Mouse (Mus musculus) ES-E14 (cell line): Measurements from ENCODE around the gene Ly9. TPM values are rescaled to one million over a fixed set of nuclear protein-coding genes. Genes with fewer than 3 reads are reported as not detected.

Experiments
- DNase-seq: peaks from one replicate; pipeline ENCODE4 v3.0.0-alpha.2; 2013; ENCODE audit warnings: low read depth, low spot score
- H3K27ac ChIP-seq: 2 replicates; pipeline ENCODE4 v1.5.1; 2012; ENCODE audit warnings: low read depth, mild to moderate bottlenecking, low read length, moderate library complexity, mixed read lengths; ENCODE audit not compliant: poor library complexity, insufficient read depth, severe bottlenecking
- H3K36me3 ChIP-seq: 2 replicates; pipeline ENCODE4 v1.6.1; 2012; ENCODE audit warnings: mild to moderate bottlenecking, low read length, moderate library complexity, mixed read lengths; ENCODE audit not compliant: control insufficient read depth, poor library complexity, insufficient read depth, severe bottlenecking
- H3K4me1 ChIP-seq, 2 experiments: fragments of 150-350 bp in 1 of 2; sonication (generic) in 1 of 2; 2 replicates each; pipeline ENCODE4 v1.6.1; 2012; ENCODE audit warnings: low read length in 2 of 2, mild to moderate bottlenecking in 1 of 2, mixed read lengths in 1 of 2; ENCODE audit not compliant: control insufficient read depth in 2 of 2, insufficient read depth in 2 of 2, poor library complexity in 1 of 2
- H3K4me3 ChIP-seq, 2 experiments: fragments of 150-350 bp in 1 of 2; sonication (generic) in 1 of 2; 2 replicates each; pipeline ENCODE4 v1.5.1; 2012; ENCODE audit warnings: low read length in 2 of 2, low read depth in 1 of 2, mild to moderate bottlenecking in 1 of 2, mixed read lengths in 1 of 2; ENCODE audit not compliant: insufficient read depth in 1 of 2, poor library complexity in 1 of 2, severe bottlenecking in 1 of 2
- H3K9ac ChIP-seq: 2 replicates; pipeline ENCODE4 v1.6.1; 2012; ENCODE audit warnings: low read depth, mild to moderate bottlenecking, low read length, mixed read lengths; ENCODE audit not compliant: poor library complexity, insufficient read depth, severe bottlenecking
- H3K9me3 ChIP-seq: fragments of 150-350 bp; sonication (generic); 2 replicates; pipeline ENCODE4 v1.6.1; 2012; ENCODE audit warnings: low read depth, mild to moderate bottlenecking, low read length; ENCODE audit not compliant: control insufficient read depth, insufficient read depth
- CHD2 ChIP-seq: IDR thresholded peaks from 2 replicates; pipeline ENCODE4 v1.6.1; 2014; ENCODE audit warnings: mild to moderate bottlenecking, low read depth, low read length, inconsistent platforms
- HCFC1 ChIP-seq: IDR thresholded peaks from 2 replicates; pipeline ENCODE4 v1.6.1; 2012; ENCODE audit warnings: low read length, inconsistent platforms, borderline replicate concordance; ENCODE audit not compliant: insufficient read depth
- MAFK ChIP-seq: IDR thresholded peaks from 2 replicates; pipeline ENCODE4 v1.6.1; 2014; ENCODE audit warnings: mild to moderate bottlenecking, low read depth, low read length, inconsistent platforms; ENCODE audit not compliant: insufficient read depth
- ZC3H11A ChIP-seq: IDR thresholded peaks from 2 replicates; pipeline ENCODE4 v1.6.1; 2012; ENCODE audit warnings: low read depth, mild to moderate bottlenecking, inconsistent platforms, low read length, borderline replicate concordance
- ZNF384 ChIP-seq: IDR thresholded peaks from 2 replicates; pipeline ENCODE4 v1.6.1; 2012; ENCODE audit warnings: low read depth, low read length, inconsistent platforms
- in situ Hi-C, 2 experiments: fragments of 600-800 bp; cut with MboI; formaldehyde crosslinking; loops; one replicate each; pipeline ENCODE4 v1.15.1; 2025; ENCODE audit warnings: low sequenced_read_pairs in 2 of 2, inconsistent platforms in 1 of 2; ENCODE audit not compliant: unreplicated experiment in 2 of 2
- total RNA-seq: library from RNA; depleted of rRNA; stranded (reverse); fragments of 300-350 nt; gene quantifications from 2 replicates; pipeline ENCODE4 v1.2.3, GENCODE M21; 2012; rRNA removed

Gene Ly9
- total RNA-seq = 0.13 TPM in 1 of 2 replicates, not detected in the other

- Histone ChIP-seq H3K9me3 (no peaks in the 10 kb centered on the region), H3K4me3 (no peak within 1 kb of the TSS), H3K4me1 (no peaks in the 10 kb centered on the region), H3K36me3 (no peaks in the 10 kb centered on the region), H3K9ac (no peak within 1 kb of the TSS), H3K27ac (no peak within 1 kb of the TSS)
- no peak for DNase-seq
- in situ Hi-C loops = no loop called here
- TF ChIP-seq ZNF384 (no peak), CHD2 (no peak), ZC3H11A (no peak), HCFC1 (no peak), MAFK (no peak)
Observed at GRCm38 (mm10) chr1:171607176-171607575, at the start of gene Ly9. TSS of gene Ly9 (minus strand) at chr1:171607410.

- no peak for DNase-seq
- no peaks in the 10 kb centered on the region for H3K36me3 ChIP-seq
- in situ Hi-C loops = no loop called here
Observed at GRCm38 (mm10) chr1:171652734-171653133, 45.5 kb upstream of the Ly9 start, which contains the start of gene Slamf7. TSS of gene Slamf7 (minus strand) at chr1:171653035.

GRCm38 (mm10) chr1:171648840-171649239 is 41.6 kb upstream of the Ly9 start:
- no peaks in the 10 kb centered on the region for H3K36me3 ChIP-seq
- no peak overlapping the region for H3K27ac ChIP-seq
- no peak overlapping the region for H3K9ac ChIP-seq
- TF ChIP-seq ZC3H11A (no peak), HCFC1 (no peak), ZNF384 (no peak), CHD2 (no peak), MAFK (no peak)
- no peaks in the 10 kb centered on the region for H3K4me1 ChIP-seq
- in situ Hi-C loops = no loop called here
- no peak overlapping the region for H3K4me3 ChIP-seq
- no peak for DNase-seq
- no peaks in the 10 kb centered on the region for H3K9me3 ChIP-seq

More at GRCm38 (mm10) chr1:171652734-171653133, 45.5 kb upstream of the Ly9 start, which contains the start of gene Slamf7:
- H3K9ac ChIP-seq = no peak within 1 kb of the TSS
- no peaks in the 10 kb centered on the region for H3K4me1 ChIP-seq
- no peaks in the 10 kb centered on the region for H3K9me3 ChIP-seq
- TF ChIP-seq HCFC1 = no peak
- TF ChIP-seq ZNF384 = no peak
- TF ChIP-seq CHD2 = no peak
- no peak for TF ChIP-seq ZC3H11A
- no peak for TF ChIP-seq MAFK
- H3K4me3 ChIP-seq = no peak within 1 kb of the TSS
- H3K27ac ChIP-seq = no peak within 1 kb of the TSS

DNA sequence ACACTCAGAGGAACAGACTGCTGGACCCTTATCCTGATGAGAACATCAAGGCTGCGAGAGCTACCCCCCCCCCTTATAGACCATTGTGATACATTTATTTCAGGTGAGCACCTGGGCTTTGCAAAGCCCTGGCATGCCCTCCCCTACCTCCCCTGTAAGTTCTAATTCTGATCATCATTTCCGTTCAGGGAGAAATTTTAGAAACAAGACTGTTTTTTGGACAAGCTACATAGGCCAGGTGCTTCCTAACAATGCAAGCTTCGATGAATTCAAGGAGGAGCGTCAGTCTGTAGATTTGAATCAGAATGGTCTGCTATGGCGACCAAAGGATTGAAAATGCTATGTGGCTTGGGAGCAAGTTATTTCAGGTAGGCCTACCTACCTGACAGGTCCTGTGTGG is 40.5 kb upstream of the Ly9 start:
- no peak overlapping the region for H3K27ac ChIP-seq
- no peaks in the 10 kb centered on the region for H3K36me3 ChIP-seq
- TF ChIP-seq ZNF384 (no peak), MAFK (no peak), ZC3H11A (no peak), HCFC1 (no peak), CHD2 (no peak)
- DNase-seq = no peak
- H3K9ac ChIP-seq = no peak overlapping the region
- in situ Hi-C loops = no loop called here
- no peaks in the 10 kb centered on the region for H3K4me1 ChIP-seq
- H3K9me3 ChIP-seq = no peaks in the 10 kb centered on the region
- no peak overlapping the region for H3K4me3 ChIP-seq

GRCm38 (mm10) chr1:171646429-171646940 is 39.3 kb upstream of the Ly9 start:
- H3K4me1 ChIP-seq = no peaks in the 10 kb centered on the region
- H3K9me3 ChIP-seq = no peaks in the 10 kb centered on the region
- no peak for TF ChIP-seq MAFK
- TF ChIP-seq CHD2 = no peak
- no peak for TF ChIP-seq ZC3H11A
- no peak for TF ChIP-seq HCFC1
- TF ChIP-seq ZNF384 = no peak
- H3K9ac ChIP-seq = no peak overlapping the region
- no peak for DNase-seq
- in situ Hi-C loops = no loop called here
- H3K27ac ChIP-seq = no peak overlapping the region
- H3K36me3 ChIP-seq = no peaks in the 10 kb centered on the region
- H3K4me3 ChIP-seq = no peak overlapping the region
